Mouse (Mus musculus) hindbrain, embryonic 11.5 days (tissue): ENCODE measurements at regions not wholly inside any gene's neighbourhood (a gene's known extent, or its start where the extent isn't known, plus 50 kb on each side); places are given as distances from the start of the nearest gene placed in this dataset.

Source experiments
- ATAC-seq: fragments of 200-750 bp; cut with Nextera tagmentation; 2 replicates; pipeline ENCODE4 v1.8.0; 2017; ENCODE audit warnings: mild to moderate bottlenecking, moderate TSS enrichment, moderate library complexity; ENCODE audit not compliant: low FRiP score
- DNase-seq: peaks from one replicate; pipeline ENCODE4 v3.0.0-alpha.2; 2015; ENCODE audit warnings: low spot score
- H3K27ac ChIP-seq: fragments of 300-500 bp; sonication (generic); 2 replicates; pipeline ENCODE4 v1.5.1; 2014; ENCODE audit warnings: mild to moderate bottlenecking, low read depth, low read length
- H3K27me3 ChIP-seq: fragments of 300-500 bp; sonication (generic); 2 replicates; pipeline ENCODE4 v1.6.1; 2014; ENCODE audit warnings: mild to moderate bottlenecking, low read length, moderate library complexity, mixed read lengths; ENCODE audit not compliant: control insufficient read depth, insufficient read depth
- H3K36me3 ChIP-seq: fragments of 300-500 bp; sonication (generic); 2 replicates; pipeline ENCODE4 v1.6.1; 2014; ENCODE audit warnings: mild to moderate bottlenecking, low read length, moderate library complexity, mixed read lengths; ENCODE audit not compliant: control insufficient read depth, insufficient read depth
- H3K4me1 ChIP-seq: fragments of 300-500 bp; sonication (generic); replicated peaks from 2 replicates; pipeline ENCODE4 v1.6.1; 2014; ENCODE audit warnings: low read length, mixed read lengths; ENCODE audit not compliant: control insufficient read depth, insufficient read depth
- H3K4me2 ChIP-seq: fragments of 300-500 bp; sonication (generic); replicated peaks from 2 replicates; pipeline ENCODE4 v1.6.1; 2014; ENCODE audit warnings: mild to moderate bottlenecking, low read depth, low read length
- H3K4me3 ChIP-seq: fragments of 300-500 bp; sonication (generic); 2 replicates; pipeline ENCODE4 v1.5.1; 2014; ENCODE audit warnings: low read depth, low read length
- H3K9ac ChIP-seq: fragments of 300-500 bp; sonication (generic); 2 replicates; pipeline ENCODE4 v1.6.1; 2014; ENCODE audit warnings: low read depth, low read length
- H3K9me3 ChIP-seq: fragments of 300-500 bp; sonication (generic); 2 replicates; pipeline ENCODE4 v1.6.1; 2016; ENCODE audit warnings: low read length; ENCODE audit not compliant: control insufficient read depth
- WGBS: fragments of 180-500 bp; shearing (Covaris S2); extraction: QIAGEN DNeasy Blood & Tissue Kit; methylation state at CpG from one replicate; pipeline ENCODE4 v1.1.7; 2014; 5-methylcytosine and 5-hydroxymethylcytosine counted together

DNA sequence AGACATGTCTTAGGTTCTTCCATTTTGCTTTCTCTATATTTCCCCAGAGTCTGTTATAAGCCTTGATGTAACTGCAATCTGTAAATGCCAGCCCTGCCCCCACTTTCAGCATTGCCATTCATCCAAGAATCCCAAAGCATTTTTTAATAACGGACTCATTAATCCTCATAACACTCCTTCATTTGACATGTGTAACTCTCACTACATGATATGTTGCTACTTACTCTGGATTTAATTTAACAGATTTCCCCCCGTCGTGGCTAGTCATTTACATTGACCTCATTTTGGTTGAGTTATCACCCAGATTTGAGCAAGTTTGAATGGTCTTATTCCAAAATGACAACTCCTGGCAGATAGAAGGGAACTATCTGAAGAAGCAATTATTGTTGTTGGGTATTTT, 116.2 kb upstream of the Npvf start:
- WGBS: 80% methylated on average over 3 of the region's 3 CpGs

DNA sequence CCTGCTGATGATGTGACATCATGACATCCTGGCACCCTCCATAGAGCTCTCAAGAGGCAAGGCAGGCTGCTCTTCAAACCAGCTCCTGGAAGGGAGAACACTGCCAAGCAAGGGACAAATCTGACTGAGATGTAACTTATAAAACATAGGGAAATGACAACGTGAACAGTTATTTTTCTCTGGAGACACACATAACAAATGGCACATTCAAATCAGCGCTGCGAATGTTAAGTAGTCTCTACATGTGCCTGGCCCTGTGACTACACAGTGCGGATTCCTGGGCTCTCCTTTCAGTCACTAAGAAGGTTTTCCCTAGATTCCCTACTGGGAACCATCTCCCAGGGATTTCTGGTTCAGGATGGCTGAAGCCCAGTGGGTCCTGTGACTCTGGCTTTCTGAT, 121.4 kb upstream of the Npvf start:
- ATAC-seq (no peak; the same call in 1 of the 2 replicates), DNase-seq (no peak)
- 61% methylated on average over 4 of the region's 4 CpGs for WGBS
- Histone ChIP-seq H3K27ac (peak overlapping the region; percentile 79), H3K36me3 (no peaks in the 10 kb centered on the region), H3K9me3 (no peaks in the 10 kb centered on the region), H3K4me1 (peaks cover 7% of the 10 kb centered on the region; the same call in 1 of the 2 replicates), H3K4me3 (no peak overlapping the region), H3K27me3 (no peaks in the 10 kb centered on the region), H3K9ac (no peak overlapping the region), H3K4me2 (no peak overlapping the region)

More for the DNA sequence above, 116.2 kb upstream of the Npvf start:
- no peaks in the 10 kb centered on the region for H3K9me3 ChIP-seq
- H3K4me1 ChIP-seq: peaks cover 5% of the 10 kb centered on the region; the same call in 1 of the 2 replicates
- H3K27ac ChIP-seq: no peak overlapping the region
- DNase-seq: no peak
- H3K27me3 ChIP-seq: no peaks in the 10 kb centered on the region
- no peaks in the 10 kb centered on the region for H3K36me3 ChIP-seq
- H3K4me2 ChIP-seq: no peak overlapping the region
- H3K9ac ChIP-seq: no peak overlapping the region
- ATAC-seq: no peak
- H3K4me3 ChIP-seq: no peak overlapping the region

DNA sequence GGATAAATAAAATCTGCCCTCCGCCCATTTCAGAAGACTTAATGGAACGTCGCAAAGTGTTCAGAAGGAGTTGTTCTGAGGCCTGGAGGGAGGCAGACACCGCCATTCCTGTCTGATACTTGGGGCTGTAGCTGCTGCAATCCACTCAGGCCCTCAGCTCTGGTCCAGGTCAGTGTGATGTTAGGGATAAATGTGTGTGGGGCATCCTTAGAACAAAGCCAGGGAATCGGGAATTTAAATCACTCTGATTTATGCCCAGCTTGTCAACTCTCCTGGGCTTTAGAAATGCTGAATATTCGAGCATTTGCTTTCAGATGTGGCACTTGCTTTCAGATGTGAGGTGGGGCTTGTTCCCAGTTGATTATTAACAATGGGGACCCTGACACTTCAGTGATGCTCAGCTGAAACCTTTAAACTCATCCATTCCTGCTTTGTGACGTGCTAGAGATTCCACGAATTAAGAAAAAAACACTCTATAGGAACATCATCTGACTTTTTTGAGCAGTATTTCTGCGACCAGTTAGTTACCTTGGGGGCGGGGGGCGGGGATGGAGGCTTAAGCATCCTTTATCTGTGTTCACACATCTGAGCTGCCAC, 122.1 kb upstream of the Npvf start:
- Histone ChIP-seq H3K27ac (peak overlapping the region; percentile 79), H3K4me3 (no peak overlapping the region), H3K4me1 (peaks cover 7% of the 10 kb centered on the region; the same call in 1 of the 2 replicates), H3K36me3 (no peaks in the 10 kb centered on the region), H3K27me3 (no peaks in the 10 kb centered on the region), H3K4me2 (no peak overlapping the region), H3K9ac (0 out of 2 replicates have a peak overlapping the region, but pooled peaks have one; percentile 5), H3K9me3 (no peaks in the 10 kb centered on the region)
- peak; percentile 56 for ATAC-seq
- 38% methylated on average over 11 of the region's 11 CpGs for WGBS
- peak; percentile 50 for DNase-seq

DNA sequence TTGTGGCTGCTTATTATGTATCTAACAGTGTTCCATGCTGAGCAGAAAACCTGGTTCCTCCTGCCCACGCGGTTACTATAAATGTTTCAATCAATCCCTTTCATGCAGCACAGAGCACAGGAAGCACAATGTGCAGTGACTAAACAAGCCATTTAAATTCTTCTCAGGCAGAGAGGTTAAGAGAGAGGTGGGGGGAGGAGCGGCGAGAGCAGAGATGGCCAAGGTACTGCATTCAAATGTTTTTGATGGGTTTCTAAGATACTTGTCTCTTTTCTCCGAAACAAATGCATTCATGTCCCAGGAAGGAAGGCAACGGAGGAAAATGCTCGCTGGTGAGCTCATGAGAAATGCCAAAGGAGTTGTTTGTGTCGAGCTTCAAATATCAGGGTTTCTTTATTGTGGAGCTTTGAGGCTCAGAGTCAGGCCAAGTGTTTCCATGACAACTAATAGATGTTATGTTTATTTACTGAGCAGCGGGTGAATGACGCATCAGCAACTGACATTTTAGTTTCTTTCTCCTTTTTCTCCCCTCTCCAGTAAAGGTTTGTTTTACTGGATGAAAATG, 122.8 kb upstream of the Npvf start:
- Histone ChIP-seq H3K9me3 (no peaks in the 10 kb centered on the region), H3K27ac (peak overlapping the region; percentile 79), H3K9ac (no peak overlapping the region), H3K36me3 (no peaks in the 10 kb centered on the region), H3K27me3 (no peaks in the 10 kb centered on the region), H3K4me2 (0 out of 2 replicates have a peak overlapping the region, but pooled peaks have one; percentile 1), H3K4me3 (no peak overlapping the region), H3K4me1 (peaks cover 7% of the 10 kb centered on the region; the same call in 1 of the 2 replicates)
- ATAC-seq (peak; percentile 88), DNase-seq (peak; percentile 79)
- WGBS: 11% methylated on average over 10 of the region's 10 CpGs

DNA sequence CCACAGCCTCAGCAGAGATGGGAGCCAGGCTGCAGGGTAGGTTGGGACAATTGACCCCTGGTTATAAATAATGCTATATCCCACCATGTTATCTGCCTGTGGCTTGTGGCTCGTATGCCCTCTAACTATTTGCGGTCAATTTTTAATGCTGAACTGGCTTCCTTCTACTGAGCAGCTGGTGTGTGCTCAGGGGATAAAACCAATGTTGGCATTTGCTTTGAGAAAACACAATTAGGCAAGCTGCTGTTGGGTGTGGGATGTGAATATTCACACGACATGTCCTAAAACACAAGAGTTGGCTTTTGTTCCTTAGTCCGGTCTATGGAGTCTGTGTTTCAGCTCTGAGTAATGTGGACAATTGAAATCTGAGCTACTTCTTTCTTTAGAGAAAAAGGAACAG, 123.6 kb upstream of the Npvf start:
- no peak overlapping the region for H3K9ac ChIP-seq
- 37% methylated on average over 4 of the region's 4 CpGs for WGBS

DNA sequence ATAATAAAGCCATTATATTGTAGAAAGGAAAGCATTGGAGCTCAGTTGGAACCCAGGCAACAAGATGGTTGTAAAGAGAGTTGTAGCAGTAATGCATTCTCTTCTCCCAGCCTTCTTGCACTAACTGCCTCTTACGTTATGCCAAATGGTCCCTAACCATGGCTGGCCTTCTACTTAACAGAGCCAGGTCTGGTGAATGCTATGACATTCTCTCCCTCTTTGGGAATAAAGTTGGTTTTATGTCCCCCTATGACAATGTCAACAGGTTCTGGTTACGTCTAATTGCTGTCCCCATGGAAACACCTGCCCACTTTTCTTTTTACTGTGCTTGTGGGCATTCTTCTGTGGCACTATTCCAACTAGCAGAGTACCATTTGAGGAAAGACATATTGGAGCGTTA, 126.4 kb upstream of the Npvf start:
- no peak overlapping the region for H3K4me3 ChIP-seq
- WGBS: 89% methylated on average over 3 of the region's 3 CpGs

More for the DNA sequence above, 123.6 kb upstream of the Npvf start:
- peak; percentile 44; the same call in 1 of the 2 replicates for ATAC-seq
- Histone ChIP-seq H3K9me3 (no peaks in the 10 kb centered on the region), H3K27me3 (no peaks in the 10 kb centered on the region), H3K4me3 (no peak overlapping the region), H3K4me1 (peaks cover 7% of the 10 kb centered on the region; the same call in 1 of the 2 replicates), H3K4me2 (0 out of 2 replicates have a peak overlapping the region, but pooled peaks have one; percentile 1), H3K27ac (peak overlapping the region; percentile 79), H3K36me3 (no peaks in the 10 kb centered on the region)
- peak; percentile 45 for DNase-seq

DNA sequence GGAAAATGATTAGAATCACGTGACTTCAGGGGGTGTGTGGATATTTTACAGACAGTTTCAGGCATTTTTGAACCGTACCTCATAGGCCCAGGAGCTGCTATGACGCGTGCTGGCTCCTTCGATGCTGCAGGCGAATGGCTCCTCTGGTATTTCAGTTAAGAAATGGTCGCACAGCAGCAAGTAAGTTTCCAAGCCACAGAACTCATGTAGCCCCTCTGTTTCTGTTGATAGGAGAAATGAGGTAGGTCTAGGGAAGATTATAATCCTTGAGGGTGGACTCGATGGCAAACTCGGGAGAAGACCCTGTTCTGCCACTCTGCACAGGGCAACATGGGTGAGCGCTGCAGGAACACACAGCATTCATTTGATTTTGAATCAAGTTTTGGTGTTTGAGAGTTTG, 127.0 kb upstream of the Npvf start:
- WGBS: 90% methylated on average over 10 of the region's 10 CpGs
- 0 out of 2 replicates have a peak, but pooled peaks cover 4% of the 10 kb centered on the region for H3K4me1 ChIP-seq
- no peaks in the 10 kb centered on the region for H3K27me3 ChIP-seq
- DNase-seq: no peak
- ATAC-seq: no peak
- H3K4me3 ChIP-seq: no peak overlapping the region
- no peak overlapping the region for H3K27ac ChIP-seq
- H3K9ac ChIP-seq: no peak overlapping the region
- no peaks in the 10 kb centered on the region for H3K36me3 ChIP-seq
- no peak overlapping the region for H3K4me2 ChIP-seq
- H3K9me3 ChIP-seq: no peaks in the 10 kb centered on the region

More for the DNA sequence above, 126.4 kb upstream of the Npvf start:
- H3K27ac ChIP-seq: no peak overlapping the region
- no peaks in the 10 kb centered on the region for H3K27me3 ChIP-seq
- H3K9ac ChIP-seq: no peak overlapping the region
- no peaks in the 10 kb centered on the region for H3K9me3 ChIP-seq
- peaks cover 4% of the 10 kb centered on the region; the same call in 1 of the 2 replicates for H3K4me1 ChIP-seq
- ATAC-seq: no peak
- no peaks in the 10 kb centered on the region for H3K36me3 ChIP-seq
- no peak overlapping the region for H3K4me2 ChIP-seq
- no peak for DNase-seq

DNA sequence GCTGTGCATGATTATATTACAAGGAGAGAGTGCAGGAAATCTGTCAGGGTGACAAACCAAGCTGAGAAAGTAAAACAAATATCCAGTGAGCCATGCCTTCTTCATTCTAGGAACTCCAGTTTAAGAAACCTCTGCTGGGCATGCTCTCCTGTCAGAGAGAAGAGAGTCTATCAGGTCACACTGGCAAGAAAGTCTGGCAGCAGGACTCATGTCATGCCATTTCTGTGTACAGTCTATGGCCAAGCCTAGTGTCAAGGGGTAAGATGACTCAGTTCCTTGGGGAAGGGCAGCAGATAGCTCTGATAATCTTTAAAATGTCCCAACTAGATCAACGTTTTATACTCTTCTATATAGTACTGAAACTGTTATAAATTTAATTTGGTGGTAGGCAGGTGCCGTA, 128.0 kb upstream of the Npvf start:
- H3K36me3 ChIP-seq: no peaks in the 10 kb centered on the region
- 83% methylated on average over 2 of the region's 2 CpGs for WGBS
- no peaks in the 10 kb centered on the region for H3K27me3 ChIP-seq
- no peak overlapping the region for H3K27ac ChIP-seq
- no peaks in the 10 kb centered on the region for H3K9me3 ChIP-seq
- no peak overlapping the region for H3K9ac ChIP-seq
- no peak for DNase-seq
- H3K4me1 ChIP-seq: 0 out of 2 replicates have a peak, but pooled peaks cover 4% of the 10 kb centered on the region
- no peak for ATAC-seq
- no peak overlapping the region for H3K4me3 ChIP-seq
- no peak overlapping the region for H3K4me2 ChIP-seq

DNA sequence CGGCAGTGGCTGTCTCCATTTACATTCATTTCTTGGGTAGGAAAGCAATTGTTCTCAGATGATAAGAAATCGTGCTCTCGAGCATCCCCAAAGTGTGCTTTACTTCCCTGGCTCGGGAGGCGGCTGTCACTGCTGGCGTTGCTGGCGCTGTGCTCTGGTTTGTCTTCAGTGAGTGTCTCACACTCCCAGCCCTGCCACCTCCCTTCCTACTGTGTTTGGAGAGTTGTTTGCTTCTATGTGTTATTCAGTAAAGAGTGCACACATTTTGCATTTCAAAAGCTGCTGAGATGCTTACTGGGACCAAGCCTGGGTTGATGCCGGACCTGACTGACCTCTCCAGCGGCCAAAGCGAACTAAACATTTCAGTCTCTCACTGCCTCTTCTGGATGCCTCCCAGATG, 129.3 kb upstream of the Npvf start:
- H3K4me3 ChIP-seq: no peak overlapping the region
- 56% methylated on average over 10 of the region's 10 CpGs for WGBS
- H3K36me3 ChIP-seq: no peaks in the 10 kb centered on the region
- H3K9ac ChIP-seq: no peak overlapping the region
- DNase-seq (no peak), ATAC-seq (no peak)
- H3K27me3 ChIP-seq: no peaks in the 10 kb centered on the region
- H3K27ac ChIP-seq: no peak overlapping the region
- no peak overlapping the region for H3K4me2 ChIP-seq
- H3K4me1 ChIP-seq: no peaks in the 10 kb centered on the region
- H3K9me3 ChIP-seq: no peaks in the 10 kb centered on the region
